Mouse (Mus musculus): ENCODE data around the gene Kbtbd2. TPM values are rescaled to one million over a fixed set of nuclear protein-coding genes. Genes with fewer than 3 reads are reported as not detected.

Kbtbd2 gene
- total RNA-seq (2023), result 10 to 100 TPM; 48.3 to 49.5 TPM

GRCm38 (mm10) chr6:56797311-56798151 is at the start of gene Kbtbd2:
Gene Kbtbd2, minus strand, starts transcription at chr6:56797813.

GRCm38 (mm10) chr6:56831697-56832406 is 34.2 kb upstream of the Kbtbd2 start, which contains the start of gene Fkbp9:
Gene Fkbp9, plus strand, starts transcription at chr6:56832059.

Other genes starting within 250 kb of the Kbtbd2 start
- gene Pde1c, start 228.7 kb downstream of the Kbtbd2 start, total RNA-seq (2023), result not detected
- 10 to 100 TPM; 22.9 to 23.6 TPM for gene Lsm5, start 93.1 kb downstream of the Kbtbd2 start, total RNA-seq (2023)
- 10 to 100 TPM; 45.6 to 46.9 TPM for gene Avl9, start 82.9 kb downstream of the Kbtbd2 start, total RNA-seq (2023)
- gene Fkbp9, start 34.2 kb upstream of the Kbtbd2 start, total RNA-seq (2023), result 1 to 10 TPM; 4.7 to 5.1 TPM
- gene Nt5c3, start 126.1 kb upstream of the Kbtbd2 start, total RNA-seq (2023), result 10 to 100 TPM; 19.1 to 22.6 TPM
- not detected for gene Vmn1r4, start 126.2 kb upstream of the Kbtbd2 start, total RNA-seq (2023)
- gene Vmn1r5, start 172.5 kb upstream of the Kbtbd2 start, total RNA-seq (2023), result not detected
- gene Vmn1r6, start 199.4 kb upstream of the Kbtbd2 start, total RNA-seq (2023), result not detected
- not detected for gene Vmn1r7, start 227.5 kb upstream of the Kbtbd2 start, total RNA-seq (2023)
- gene Vmn1r8, start 234.5 kb upstream of the Kbtbd2 start, total RNA-seq (2023), result not detected